Mouse (Mus musculus) 3134 (cell line): Measurements from ENCODE around the gene Foxo1.

ENCODE experiments used
- DNase-seq: peaks from one replicate; pipeline ENCODE4 v3.0.0-alpha.2; 2011; ENCODE audit warnings: low spot score; ENCODE audit not compliant: insufficient read length; ENCODE audit errors: extremely low read depth

Gene Foxo1

GRCm38 (mm10) chr3:52300517-52300916 is 32.4 kb downstream of the Foxo1 start:
- DNase-seq, result no peak

DNA sequence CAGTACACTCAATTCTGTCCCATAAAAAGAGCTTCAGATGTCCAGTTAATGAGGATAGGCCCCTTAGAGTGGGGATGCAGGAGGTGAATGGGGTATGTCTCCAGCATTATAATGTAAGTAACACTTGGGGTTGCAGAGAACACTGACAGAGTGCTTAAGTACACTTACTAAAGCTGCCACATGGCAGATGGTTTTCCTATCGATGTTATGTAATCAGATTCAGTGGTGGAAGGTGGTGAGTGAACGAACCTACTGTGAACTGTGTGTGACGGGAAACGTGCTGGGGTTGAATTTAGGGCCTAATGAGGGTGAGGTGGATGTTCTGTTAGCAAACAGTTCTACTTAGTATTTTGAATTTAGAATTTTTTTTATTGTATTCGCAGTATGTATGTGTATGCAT is 35.2 kb downstream of the Foxo1 start:
- no peak for DNase-seq

- no peak for DNase-seq
Measured at GRCm38 (mm10) chr3:52308586-52309321, 40.6 kb downstream of the Foxo1 start.

DNA sequence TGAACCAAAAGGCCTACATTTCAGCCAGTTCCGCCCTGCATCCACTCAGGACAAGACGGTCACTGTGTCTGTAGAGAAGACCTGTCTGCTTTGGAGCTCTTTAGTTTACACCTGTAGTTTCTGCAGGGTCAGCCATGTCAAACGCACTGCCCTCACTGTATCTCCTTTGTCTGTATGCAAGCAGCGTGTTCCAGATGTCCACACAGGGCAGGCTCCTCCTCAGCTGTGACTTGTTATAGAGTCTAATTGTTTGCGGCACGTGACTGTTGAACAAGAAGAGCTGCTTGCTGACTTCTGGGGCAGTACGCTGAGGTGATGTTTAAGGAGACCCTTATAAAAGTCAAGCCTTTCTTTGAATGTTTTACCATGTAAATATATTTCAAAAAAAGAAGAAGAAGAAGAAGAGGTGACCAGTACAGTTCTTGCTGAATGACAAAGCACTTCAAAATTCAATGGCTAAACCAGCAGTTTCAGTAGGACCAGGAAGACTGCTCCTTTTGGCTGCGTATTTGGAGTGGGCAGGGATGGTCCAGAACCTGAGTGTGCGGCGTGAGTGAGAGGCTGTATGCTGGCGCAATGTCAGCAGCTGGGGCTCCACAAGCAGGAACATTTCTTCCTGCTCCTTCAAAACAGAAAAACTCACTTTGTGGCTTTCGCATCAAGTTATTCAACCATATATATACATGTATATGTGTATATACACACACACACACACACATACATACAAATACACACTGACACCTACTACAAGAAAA is 52.6 kb downstream of the Foxo1 start:
- no peak for DNase-seq

GRCm38 (mm10) chr3:52322401-52323385 is 54.6 kb downstream of the Foxo1 start:
- DNase-seq, result no peak

DNA sequence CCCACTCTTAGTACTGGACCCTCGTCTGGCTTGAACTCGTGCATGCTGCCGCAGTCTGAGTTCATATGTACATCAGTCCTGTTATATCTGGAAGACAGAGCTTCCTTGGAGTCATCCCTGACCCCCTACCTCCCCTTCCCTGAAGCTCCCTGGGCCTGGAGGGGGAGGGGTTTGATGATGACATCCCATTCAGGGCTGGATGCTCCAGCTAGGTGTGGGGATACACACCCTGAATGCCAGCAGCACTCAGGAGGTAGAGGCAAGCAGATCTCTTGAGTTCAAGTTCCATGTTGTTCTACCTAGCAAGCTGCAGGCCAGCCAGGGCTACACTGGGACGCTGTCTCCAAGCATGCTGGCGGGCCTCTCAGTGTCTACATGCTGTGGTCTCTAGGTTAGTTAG is 56.9 kb downstream of the Foxo1 start:
- DNase-seq, result no peak

DNA sequence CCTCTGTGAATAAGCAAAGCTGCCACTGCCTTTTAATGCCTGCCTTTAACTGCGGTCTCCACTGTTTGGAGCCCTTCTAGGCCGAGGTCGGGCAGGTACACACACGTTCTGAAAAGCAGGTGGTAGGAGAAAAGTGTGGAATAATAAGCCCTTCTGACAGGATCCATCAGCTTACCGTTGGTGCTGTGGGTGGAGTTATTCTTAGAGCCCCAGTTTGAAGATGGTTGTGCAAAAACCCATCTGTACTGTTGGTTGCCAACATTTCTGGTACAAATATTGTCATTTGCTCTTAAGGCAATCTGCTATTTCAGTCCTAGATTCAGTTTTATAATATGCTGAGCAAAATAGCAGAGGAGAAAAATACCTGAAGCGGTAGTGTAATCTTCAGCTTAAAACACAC is 58.6 kb downstream of the Foxo1 start:
- DNase-seq, result no peak

DNA sequence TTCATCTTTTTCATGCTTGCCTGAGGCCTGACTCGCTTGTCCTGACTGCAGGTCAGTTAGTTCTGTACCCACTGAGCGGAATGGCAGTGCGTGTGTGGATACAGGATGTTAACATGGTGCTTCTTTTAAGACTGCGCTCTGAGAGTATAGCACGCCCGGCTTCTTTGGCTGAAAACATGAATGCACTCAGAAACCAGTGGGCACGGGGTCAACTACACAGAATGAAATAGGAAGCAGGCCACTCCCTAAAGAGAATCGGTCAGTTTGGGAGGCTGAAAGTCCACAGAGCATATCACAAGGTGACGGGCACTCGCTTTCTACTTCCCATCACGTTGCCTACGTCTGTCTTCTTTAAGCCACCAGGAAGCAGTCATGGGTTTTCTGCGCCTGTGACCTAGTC is 59.0 kb downstream of the Foxo1 start:
- no peak for DNase-seq

GRCm38 (mm10) chr3:52331709-52332108 is 63.6 kb downstream of the Foxo1 start:
- no peak for DNase-seq

DNA sequence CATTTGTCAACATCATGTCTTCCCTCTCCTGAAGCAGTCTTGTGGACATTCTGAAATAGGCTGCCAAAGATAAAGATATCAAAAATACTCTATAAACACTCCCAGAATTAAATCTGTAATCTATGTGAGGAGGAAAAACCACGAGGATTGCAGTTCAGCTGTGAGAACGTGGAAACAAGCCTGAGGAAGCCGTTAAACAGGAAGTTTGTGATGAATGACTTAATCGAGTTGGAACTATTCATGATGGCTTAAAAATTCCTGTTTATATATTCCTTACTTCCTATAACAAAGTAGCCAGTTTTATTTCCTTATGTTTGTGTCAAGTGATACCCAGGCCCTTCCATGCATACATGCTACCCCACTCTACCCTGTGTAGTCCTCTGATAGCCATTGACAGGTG is 70.6 kb downstream of the Foxo1 start:
- no peak for DNase-seq

DNA sequence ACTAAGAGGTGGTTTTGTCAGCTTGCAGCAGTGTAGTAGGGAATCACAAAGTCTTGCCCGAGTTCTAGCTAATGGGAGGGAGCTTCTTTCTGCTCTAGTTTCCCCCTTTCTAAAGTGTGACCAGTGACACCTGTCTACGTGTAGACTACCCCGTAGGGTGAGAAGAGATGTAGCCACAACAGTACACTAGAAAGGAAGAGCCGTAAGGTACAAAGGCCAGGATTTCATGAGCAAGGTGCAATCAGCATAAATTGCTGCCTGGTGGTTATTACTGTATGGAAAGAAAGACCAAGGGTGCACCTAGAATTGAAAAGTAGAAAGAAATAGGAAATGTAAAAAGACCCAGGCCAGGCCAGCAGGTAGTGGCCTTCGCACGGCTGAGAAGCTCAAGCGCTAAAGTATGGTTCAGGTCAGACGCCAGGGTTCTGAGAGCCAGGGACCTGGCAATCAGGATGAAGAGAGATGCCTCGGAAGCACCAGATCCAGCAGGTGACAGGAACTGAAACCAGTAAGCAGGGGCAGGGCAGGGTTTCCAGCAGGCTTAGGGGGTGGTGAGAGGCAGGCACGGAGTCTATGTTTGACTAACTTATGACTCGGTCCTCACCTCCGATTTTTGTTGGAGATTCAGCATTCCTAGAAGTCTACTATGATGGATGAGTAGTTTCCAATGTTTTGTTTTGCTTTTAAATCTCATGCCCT is 72.3 kb downstream of the Foxo1 start:
- no peak for DNase-seq

DNA sequence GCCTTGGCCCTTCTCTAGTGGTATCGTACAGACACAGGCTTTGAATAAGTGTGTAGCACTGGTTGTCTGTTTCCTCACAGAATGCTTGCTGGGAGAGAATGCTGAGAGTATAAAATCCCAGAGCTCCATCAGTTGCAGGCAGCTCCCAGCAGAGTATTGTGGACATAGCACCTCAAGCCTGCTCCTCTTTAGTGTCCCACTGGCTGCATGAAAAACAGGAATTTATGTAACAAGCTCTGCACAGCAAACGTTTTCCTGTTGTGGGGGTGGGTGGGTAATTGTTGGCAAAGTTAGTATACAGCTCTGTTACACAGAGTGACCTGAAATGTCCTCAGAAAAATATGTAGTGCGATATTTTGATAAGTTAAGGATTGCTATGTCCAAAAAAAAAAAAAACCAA is 74.1 kb downstream of the Foxo1 start:
- no peak for DNase-seq

DNA sequence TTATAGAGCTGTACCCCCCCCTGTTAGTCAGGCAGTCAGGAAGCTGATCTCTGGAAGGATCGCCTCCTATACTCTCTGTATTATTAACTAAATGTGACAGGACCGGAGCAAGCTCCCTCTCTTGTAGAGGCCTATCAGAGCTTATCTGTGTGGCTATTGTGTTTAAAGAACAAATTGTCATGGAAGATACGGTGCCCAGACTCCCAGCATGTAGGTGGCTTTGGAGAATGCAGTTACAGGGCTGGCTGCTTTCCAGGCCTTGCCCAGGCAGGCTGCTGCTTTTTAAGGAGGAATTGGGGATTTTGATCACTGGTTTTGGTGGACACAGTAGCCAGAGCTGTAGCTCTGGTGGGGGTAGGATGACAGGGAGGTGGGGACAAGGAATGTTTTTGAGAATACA is 74.7 kb downstream of the Foxo1 start:
- DNase-seq, result no peak

GRCm38 (mm10) chr3:52343270-52344070 is 75.3 kb downstream of the Foxo1 start:
- DNase-seq, result no peak

- no peak for DNase-seq
Measured at GRCm38 (mm10) chr3:52345881-52346280, 77.7 kb downstream of the Foxo1 start.

- no peak for DNase-seq
Measured at GRCm38 (mm10) chr3:52346986-52347710, 79.0 kb downstream of the Foxo1 start.

DNA sequence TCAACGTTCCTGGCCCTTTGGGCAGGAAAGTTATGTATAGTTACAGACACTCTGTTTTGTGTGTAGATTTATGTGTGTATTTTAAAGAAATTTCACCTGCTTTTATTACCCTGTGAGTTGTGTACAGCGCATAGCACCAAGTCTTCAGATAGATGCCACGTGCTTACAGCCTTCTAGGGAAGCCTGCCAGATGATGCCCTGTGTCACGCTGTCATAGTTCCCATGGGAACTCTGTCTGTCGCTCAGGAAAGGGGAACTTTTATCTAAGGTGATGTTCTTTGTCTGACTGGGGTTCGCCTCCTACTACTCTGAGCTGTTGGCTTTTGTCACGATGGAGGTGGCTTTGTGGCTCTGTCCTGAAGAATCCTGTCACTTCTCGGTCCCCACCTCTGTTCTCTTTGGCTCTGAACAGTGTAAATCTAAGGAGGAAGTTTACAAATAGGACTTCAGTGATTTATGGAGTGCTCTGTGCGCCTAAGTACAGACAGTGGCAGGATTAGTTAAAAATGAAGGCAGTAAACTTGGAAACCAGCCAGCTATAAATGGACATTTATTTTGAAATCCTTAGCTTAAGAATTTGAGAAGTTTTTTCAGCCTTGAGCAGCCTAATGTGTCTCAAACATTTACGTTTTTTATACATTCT is 80.0 kb downstream of the Foxo1 start:
- DNase-seq, result no peak

DNA sequence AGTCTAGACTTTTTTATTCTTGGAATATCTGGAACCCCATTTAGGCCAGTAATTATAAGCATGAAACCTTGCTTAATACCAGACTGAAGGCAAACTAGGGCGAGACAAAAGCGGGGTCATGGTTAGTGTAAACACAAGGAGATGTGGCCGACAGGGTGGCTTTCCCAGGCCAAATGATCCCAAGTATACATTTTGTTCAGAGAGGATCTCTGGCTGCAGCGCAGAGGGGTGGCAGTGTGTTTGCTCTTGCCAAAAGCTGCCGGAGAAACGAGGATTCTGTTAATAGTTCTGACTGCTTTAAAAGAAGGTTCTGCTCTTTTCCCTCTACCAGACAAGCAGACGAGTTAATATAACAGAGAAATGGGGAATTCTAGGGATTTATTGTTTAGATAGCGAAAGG is 82.5 kb downstream of the Foxo1 start:
- no peak for DNase-seq

DNA sequence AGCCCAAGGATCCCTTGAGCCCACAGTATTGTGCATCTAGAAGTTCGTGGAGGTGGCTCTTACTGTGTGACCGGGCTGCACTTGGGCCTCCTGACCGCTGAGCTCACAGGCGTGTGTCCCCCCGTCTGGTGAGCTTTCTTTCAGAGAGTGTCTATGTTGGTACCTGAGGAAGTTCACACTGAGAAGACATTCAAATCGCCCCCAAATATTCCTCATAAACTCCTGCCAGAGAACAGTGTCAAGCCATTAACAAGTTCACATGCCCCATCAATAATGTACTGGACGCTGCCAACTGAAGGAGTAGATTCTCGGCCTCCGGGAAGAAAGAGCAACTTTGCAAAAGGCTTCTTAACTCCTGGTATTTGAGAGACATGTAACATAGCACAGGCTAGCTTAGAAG is 83.8 kb downstream of the Foxo1 start:
- no peak for DNase-seq
